Mouse (Mus musculus) megakaryocyte progenitor cell, adult 5-6 weeks (primary cell): ENCODE measurements at regions not wholly inside any gene's neighbourhood (a gene's known extent, or its start where the extent isn't known, plus 50 kb on each side); places are given as distances from the start of the nearest gene placed in this dataset.

Source experiments
- ATAC-seq: replicated peaks from 2 replicates; pipeline ENCODE4 v1.8.0; 2016; ENCODE audit warnings: mild to moderate bottlenecking, moderate TSS enrichment, inconsistent platforms; ENCODE audit not compliant: poor library complexity

GRCm38 (mm10) chr3:37845313-37846023 lies 121.2 kb upstream of the Gm5148 start:
- ATAC-seq: no peak

DNA sequence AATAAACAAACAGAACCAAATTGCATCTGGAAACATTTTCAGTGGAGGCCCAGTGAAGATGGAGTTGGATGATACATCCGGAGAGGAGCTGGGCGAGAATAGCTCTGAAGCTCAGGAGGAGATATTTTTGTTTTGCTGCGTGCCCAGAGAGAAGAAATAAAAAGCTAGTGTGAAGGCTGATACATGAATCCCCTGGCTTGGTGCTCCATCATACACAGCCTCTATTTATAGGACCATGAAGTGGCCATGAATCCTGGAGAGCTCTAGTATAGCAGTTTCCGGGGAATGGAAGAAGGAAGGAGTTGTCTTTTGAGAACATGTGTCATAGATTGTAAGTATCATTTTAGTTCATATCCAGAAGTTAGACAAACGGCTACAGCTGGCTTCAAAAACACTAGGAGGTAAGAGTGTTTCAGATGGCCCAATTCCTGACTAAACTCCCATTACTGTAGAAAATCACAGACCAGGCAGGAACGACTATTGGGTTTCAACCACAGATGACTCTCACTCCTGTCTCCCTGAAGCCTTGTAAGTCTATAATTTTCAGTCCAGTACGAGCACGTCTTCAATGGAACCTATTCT lies 120.5 kb upstream of the Gm5148 start:
- no peak for ATAC-seq

DNA sequence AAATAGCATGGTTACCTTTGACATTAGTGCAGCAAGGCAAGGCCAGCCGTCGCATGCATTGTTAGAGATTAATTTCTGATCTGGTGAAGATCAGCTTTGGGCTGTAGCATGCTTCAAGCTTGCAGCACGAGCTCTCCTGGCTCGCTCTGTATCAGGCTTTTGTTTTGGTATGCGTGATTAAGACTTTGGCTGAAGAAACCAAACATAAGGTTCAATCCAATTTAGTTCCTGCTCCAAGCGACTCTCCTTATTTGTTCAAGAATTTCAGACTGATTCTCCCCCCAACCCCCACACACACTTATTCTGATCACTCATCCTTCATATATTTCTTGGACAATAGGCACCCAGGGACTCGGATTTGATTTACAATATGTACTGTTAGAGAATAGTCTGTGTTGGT lies 118.0 kb upstream of the Gm5148 start:
- no peak for ATAC-seq

DNA sequence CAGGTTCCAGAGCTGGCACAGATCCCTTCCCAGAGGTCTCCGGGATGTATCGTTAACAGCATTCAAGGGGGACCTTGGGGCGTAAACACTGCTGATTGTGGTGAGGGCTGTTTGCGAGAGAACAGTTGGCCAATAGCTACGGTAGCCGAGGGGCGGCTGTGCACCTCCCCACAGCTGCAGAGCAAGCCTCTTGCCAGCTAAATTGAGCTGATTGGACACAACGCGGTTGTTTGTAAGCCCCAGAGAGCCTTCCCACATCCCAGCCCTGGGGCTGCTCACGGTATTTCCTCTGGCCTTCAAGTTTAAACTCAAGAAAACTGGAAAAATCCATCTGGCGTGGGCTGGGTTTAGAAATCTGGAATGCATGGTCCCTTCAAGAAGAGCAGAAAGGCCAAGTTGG lies 114.6 kb upstream of the Gm5148 start:
- no peak for ATAC-seq

- ATAC-seq: no peak
These were observed 112.5 kb upstream of the Gm5148 start for GRCm38 (mm10) chr3:37836749-37837148.

DNA sequence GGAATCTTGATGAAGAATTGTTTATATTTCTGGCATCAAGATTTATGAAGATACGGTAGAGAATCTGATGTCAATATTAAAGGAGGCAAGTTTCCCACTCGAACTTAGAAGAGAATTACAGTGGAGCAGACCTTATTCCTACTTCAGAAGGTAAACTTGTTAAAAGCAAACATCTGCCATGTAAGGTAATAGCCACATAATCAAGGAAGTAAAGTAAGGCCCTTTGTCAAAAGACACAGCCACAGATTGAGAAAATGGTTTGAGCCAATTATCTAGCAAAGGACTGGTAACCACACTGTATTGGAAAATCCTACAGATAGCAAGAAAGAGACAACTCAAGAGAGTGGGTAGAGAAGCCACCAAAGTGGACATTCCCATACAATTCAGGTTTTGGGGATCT lies 111.4 kb upstream of the Gm5148 start:
- ATAC-seq: no peak

DNA sequence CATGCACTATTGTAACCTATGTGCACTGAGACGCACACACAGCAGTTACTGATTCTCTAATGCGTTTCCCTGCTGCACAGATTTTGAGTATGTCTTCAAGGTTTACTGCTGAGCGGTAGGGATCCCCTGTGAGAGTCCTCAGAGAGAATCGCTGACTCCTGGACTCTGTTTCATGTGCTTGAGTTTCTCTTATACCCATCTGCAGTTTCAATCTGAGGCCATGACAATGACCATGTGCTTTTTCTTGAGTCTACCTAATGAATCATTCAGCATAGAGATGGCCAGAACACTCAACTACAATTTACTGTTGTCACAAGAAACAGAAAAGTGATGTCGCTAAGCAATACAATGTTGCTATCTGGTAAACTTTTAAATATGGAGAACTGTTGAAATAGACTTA lies 110.8 kb upstream of the Gm5148 start:
- no peak for ATAC-seq

- ATAC-seq: no peak
These were observed 110.3 kb upstream of the Gm5148 start for GRCm38 (mm10) chr3:37834626-37835025.

DNA sequence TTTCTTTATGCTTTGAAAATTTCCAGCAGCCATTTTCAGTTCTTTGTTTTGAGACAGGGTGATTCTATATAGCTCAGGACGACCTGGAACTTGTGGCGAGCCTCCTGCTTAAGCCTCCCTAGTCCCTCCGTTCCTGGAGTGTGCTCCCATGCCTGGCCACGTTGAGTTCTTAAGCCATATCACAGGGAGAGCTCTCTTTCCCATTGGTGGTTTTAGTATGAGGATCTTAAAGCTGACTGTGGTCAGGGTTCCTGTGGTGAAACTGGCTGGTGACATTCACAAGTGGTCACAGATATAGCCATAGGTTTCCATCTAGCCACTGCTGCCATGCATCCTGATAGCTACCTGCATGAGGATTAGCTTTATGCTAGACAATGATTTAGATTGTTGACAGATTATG lies 109.1 kb upstream of the Gm5148 start:
- peak; percentile 66 for ATAC-seq

DNA sequence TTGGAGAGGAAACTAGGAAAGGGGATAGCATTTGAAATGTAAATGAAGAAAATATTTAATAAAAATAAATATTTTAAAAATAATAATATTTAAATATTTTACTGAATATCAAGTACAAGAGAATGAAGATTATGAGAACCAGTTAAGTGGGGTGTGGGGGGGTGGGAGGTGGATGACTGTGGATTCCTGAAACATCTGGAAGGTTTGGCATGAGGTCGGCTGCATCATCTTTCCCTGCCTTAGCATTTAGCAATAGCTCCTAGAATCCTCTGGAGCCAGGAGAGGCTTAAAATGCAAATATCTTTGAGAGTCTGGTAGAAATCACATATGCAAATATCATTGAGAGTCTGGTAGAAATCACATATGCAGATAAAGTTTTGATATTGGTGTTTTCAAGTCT lies 103.3 kb upstream of the Gm5148 start:
- no peak for ATAC-seq

GRCm38 (mm10) chr3:37825602-37826001 lies 101.3 kb upstream of the Gm5148 start:
- no peak for ATAC-seq

- ATAC-seq: no peak
These were observed 100.4 kb upstream of the Gm5148 start for GRCm38 (mm10) chr3:37824681-37825080.

DNA sequence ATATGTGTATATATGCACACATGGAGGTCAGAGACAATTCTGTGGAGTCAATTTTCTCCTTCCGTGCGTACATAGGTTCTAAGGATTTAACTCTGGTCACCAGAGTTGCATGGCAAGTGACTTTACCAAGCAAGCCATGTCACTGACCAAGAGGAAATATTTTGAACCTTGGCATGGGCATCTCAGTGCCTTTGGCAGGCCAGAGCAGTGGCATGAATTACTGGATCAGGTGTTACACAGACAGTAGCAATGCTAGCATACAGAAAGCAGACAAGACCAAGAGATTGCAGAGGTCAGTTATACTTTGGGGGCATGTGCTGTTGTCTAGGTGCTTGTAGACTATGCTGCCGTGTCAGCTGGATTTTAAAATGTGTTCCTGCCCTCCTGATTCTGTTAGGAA lies 95.2 kb upstream of the Gm5148 start:
- no peak for ATAC-seq

DNA sequence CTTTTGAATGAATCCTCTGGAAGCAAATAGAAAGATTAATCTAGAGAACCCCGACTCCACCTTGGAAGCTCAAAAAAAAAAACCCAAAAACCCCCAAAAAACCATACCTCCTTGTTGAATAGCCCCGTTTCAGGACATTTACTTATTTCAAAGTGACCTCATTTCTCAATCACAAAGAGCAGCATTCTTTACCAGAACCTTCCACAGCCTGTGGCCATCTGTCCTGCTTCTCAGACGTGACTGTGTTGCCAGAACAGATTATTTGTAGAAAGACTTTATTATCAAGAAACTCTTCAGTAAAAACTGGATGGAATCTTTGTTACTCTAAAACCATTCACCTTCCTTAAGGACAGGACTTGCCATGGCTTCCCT lies 93.1 kb upstream of the Gm5148 start:
- no peak for ATAC-seq

GRCm38 (mm10) chr3:37816781-37817433 lies 92.6 kb upstream of the Gm5148 start:
- no peak for ATAC-seq

DNA sequence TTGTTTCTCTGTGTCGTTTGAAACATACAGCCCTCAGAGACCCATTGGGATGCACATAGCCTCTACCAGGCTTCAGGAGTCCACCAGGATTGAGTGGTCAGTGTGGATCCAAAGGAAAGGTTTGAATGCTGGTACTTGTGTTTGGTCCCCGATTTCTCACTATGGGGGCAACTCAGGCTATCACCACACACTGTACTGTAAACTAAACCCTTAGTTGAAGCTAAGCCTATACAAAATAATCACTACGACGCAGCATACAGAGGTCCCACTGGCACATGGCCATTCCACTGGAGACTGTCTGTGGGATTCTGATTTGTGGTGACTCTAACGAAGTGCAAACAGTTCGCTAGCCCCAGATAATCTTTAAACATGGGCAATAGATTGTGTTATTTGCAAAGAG lies 91.5 kb upstream of the Gm5148 start:
- ATAC-seq: no peak

DNA sequence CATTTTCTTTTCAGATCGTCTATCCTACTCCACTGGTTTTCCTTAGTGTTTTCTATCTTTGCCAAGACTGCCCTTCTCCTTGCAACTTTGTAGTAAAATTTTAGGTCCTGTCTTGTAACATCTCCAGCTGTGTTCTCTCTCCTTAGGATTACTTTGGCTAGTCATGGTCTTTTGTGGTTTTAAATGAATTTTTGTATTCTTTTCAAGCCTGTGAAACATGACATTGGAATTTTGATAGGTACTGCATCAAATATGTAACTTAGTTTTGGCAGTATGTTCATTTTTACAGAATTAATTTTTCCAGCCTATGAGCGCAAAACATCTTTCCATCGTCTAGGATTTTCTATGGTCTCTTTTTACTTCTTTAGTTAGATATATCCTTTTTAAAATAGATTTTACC lies 88.6 kb upstream of the Gm5148 start:
- no peak for ATAC-seq

GRCm38 (mm10) chr3:37811429-37811828 lies 87.1 kb upstream of the Gm5148 start:
- ATAC-seq: no peak

- ATAC-seq: no peak
These were observed 86.5 kb upstream of the Gm5148 start for GRCm38 (mm10) chr3:37810763-37811162.

DNA sequence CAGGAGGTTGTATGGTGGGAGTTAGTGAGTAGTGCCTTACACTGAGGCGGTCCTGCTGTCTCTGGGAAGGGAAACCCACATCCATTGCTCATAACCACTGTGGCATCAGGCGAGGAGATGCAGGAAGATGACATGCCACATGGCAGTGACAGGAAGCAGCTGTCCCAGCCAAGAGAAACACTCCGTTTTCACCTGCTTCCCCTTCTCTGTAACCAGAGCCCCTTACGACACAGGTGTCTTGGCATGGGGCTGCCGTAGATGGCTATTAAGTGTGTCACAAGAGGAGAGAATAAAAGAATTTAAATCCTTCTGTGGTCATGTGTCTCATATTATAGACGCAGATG lies 81.5 kb upstream of the Gm5148 start:
- peak; percentile 96 for ATAC-seq

GRCm38 (mm10) chr3:37804941-37805804 lies 80.9 kb upstream of the Gm5148 start:
- ATAC-seq: no peak

DNA sequence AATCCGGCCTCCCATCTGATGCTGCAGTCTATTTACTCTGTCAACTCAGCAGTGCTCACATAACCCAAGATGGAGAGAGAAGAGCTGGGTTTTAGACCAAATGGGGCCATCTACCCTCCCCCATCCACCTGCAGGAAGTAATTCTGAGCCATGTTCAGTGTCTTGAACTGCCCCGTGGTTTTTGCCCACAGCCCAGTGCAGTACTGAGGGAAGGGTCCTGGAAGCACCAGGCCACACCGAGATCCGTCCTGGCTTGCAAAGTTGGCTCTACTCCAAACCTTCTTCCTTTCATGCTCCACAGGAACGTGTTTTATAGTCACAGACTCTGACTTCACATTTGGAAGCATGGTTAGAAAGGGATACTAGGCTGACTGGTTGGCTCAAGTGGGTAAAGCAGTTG lies 80.0 kb upstream of the Gm5148 start:
- ATAC-seq: 0 out of 2 replicates have a peak, but pooled peaks have one; percentile 4
